Mouse (Mus musculus) layer of hippocampus, adult 11-12 months (tissue): ENCODE data around the gene Coa7.
A peak's percentile ranks its signal among the peaks of the same experiment; 100 is the strongest.

Experiments used
- DNase-seq: peaks from one replicate; pipeline ENCODE4 v3.0.0; 2022; ENCODE audit warnings: low spot score

Gene Coa7

GRCm38 (mm10) chr4:108386087-108386486 is 58.1 kb downstream of the Coa7 start:
- DNase-seq: no peak

- no peak for DNase-seq
Observed at GRCm38 (mm10) chr4:108387106-108387505, 59.2 kb downstream of the Coa7 start.

GRCm38 (mm10) chr4:108387681-108388253 is 59.8 kb downstream of the Coa7 start:
- DNase-seq: peak; percentile 11

GRCm38 (mm10) chr4:108388741-108389140 is 60.8 kb downstream of the Coa7 start:
- DNase-seq: no peak

DNA sequence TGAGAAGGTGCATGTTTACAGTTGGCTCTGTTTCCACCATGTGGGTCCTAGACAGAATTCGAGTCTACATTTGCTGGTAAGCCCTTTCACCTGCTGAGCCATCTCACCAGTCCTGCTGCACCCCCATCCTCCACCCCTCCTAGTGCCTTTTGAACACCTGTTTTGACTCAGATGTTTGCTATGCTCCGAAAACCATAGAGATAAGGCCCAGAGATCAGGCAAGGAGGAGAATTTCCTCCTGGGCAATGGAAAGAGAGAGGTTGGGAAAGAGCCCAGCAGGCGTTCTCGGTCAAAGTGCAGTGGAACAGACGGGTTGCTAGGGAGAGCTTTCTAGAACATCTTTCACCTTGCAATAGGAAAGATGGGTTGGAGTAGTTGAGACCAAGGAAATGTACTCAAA is 63.2 kb downstream of the Coa7 start:
- DNase-seq: no peak
